Mouse (Mus musculus) heart, postnatal 36 days (tissue): ENCODE measurements around the gene Spaca3. TPM values are rescaled to one million over a fixed set of nuclear protein-coding genes. Genes with fewer than 3 reads are reported as not detected.

Experiments used
- total RNA-seq, 2 experiments: library from RNA; stranded (reverse); gene quantifications; 2 replicates each; pipeline ENCODE4 v1.2.3; 2021

Gene Spaca3
- total RNA-seq, 2 experiments from 2014 or later = not detected

Other genes starting within 250 kb of the Spaca3 start
- 10 to 100 TPM in 1 of 2 experiments, 1 to 10 TPM in 1; 9.4 to 10.2 TPM for gene Myo1d, start 78.3 kb upstream of the Spaca3 start, total RNA-seq
- gene Tmem98, start 48.2 kb upstream of the Spaca3 start, total RNA-seq = 10 to 100 TPM; 14.9 to 18.3 TPM